Mouse (Mus musculus) liver, embryonic 14.5 days (tissue): ENCODE data around the gene Erlin1.

Experiments
- CTCF ChIP-seq: IDR thresholded peaks from 2 replicates; pipeline ENCODE4 v1.5.1; 2016; ENCODE audit warnings: antibody characterized with exemption, low read depth, control low read depth
- EP300 ChIP-seq: IDR thresholded peaks from 2 replicates; pipeline ENCODE4 v1.6.1; 2016; ENCODE audit warnings: antibody characterized with exemption, low read depth

DNA sequence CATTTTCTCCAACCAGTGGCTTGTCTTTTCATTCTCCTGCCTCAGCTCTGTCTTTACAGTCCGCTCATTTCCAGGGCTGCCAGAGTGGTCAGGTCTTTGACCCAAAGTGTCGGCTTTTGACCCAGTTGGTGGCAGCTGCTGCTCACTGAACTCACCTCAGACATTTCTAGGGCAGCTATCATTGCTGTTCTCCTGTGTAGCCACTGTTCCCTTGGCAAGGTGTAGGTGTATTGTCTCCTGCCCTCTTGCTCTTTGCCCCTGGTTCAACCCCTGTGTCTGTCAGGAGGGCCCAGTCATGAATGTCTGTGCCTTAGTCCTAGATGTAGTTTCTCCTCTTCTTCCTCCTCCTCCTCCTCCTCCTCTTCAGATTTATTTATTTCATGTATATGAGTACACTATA lies 65.3 kb downstream of the Erlin1 start:
- TF ChIP-seq CTCF: no peak
- TF ChIP-seq EP300: no peak
